Comparison of ENCODE assay signal across 8 mouse cellular contexts in the genomic region with DNA sequence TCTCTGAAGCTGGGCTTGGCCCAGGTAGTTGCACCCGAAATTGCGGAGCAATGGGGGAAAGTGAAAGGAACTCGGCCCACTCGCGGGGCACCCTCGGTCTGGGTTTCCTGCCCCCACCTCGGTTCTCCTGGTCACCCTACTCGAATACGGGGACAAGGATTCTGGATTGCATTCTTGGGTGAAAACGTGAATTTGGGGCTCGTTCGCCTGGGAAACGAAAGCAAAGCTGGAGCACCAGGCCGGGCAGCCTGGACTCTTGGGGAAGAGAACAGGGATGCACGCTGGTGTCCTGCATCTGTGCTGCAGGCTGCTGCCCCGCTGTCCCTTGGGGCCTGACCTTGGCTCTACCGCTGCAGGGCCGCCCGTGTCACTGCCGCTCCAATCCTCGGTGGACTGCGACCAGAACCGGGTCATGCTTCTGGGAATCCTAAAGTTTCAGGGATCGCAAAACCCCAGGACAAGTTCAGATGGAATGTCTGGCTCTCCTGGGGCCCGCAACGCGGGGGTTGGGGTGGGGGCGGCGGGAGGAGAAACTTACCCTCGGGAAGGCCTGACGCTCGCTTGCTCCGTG. TPM values are rescaled to one million over a fixed set of nuclear protein-coding genes. Genes with fewer than 3 reads are reported as not detected.
DNase-seq lines count a peak whose midpoint lies in the region; ATAC-seq lines count a peak whose summit lies in the region.
"Had no signal": no experiment of that assay in that cellular context is flagged by ENCODE, and none has a peak within 500 bp of the region (broad histone marks: within the 10 kb centered on the region; RNA-seq: fewer than 3 reads in every experiment).

No protein-coding gene starts in this region.

- under 1% methylated on average over 33 of the region's 33 CpGs for WGBS in lung, embryonic 15.5 days
- under 1% methylated on average over 33 of the region's 33 CpGs for WGBS in embryonic facial prominence, embryonic 12.5 days

- H3K9ac ChIP-seq in lung, embryonic 15.5 days, result peak overlapping the region; percentile 74
- H3K9ac ChIP-seq in embryonic facial prominence, embryonic 12.5 days, result no peak overlapping the region

- H3K27me3 ChIP-seq in lung, embryonic 15.5 days, result peaks cover 49% of the 10 kb centered on the region; the same call in 1 of the 2 replicates
- peaks cover 99% of the 10 kb centered on the region for H3K27me3 ChIP-seq in embryonic facial prominence, embryonic 12.5 days

- H3K4me1 ChIP-seq in lung, embryonic 15.5 days, result 0 out of 2 replicates have a peak, but pooled peaks cover 2% of the 10 kb centered on the region
- peaks cover 6% of the 10 kb centered on the region; the same call in 1 of the 2 replicates for H3K4me1 ChIP-seq in embryonic facial prominence, embryonic 12.5 days

- peak overlapping the region; percentile 55 for H3K4me3 ChIP-seq in lung, embryonic 15.5 days
- peak overlapping the region; percentile 9; the same call in 1 of the 2 replicates for H3K4me3 ChIP-seq in embryonic facial prominence, embryonic 12.5 days

- peak overlapping the region; percentile 59 for H3K4me2 ChIP-seq in lung, embryonic 15.5 days
- H3K4me2 ChIP-seq in embryonic facial prominence, embryonic 12.5 days (replicated peaks), result peak overlapping the region; percentile 1; the same call in 1 of the 2 replicates

- intact Hi-C loops in heart, postnatal 36 days (cut with DNase I), result no loop called here

- H3K27ac ChIP-seq in lung, embryonic 15.5 days, result peak overlapping the region; percentile 90
- no peak overlapping the region for H3K27ac ChIP-seq in embryonic facial prominence, embryonic 12.5 days

- no peak for ATAC-seq in lung, embryonic 15.5 days (ENCODE audit: borderline replicate concordance, extremely low read depth, low FRiP score, low TSS enrichment)
- ATAC-seq in embryonic facial prominence, embryonic 12.5 days (ENCODE audit: insufficient number of reproducible peaks, insufficient read depth, low FRiP score, low TSS enrichment), result no peak

- H3K9me3 ChIP-seq in lung, embryonic 15.5 days, result no peaks in the 10 kb centered on the region
- H3K9me3 ChIP-seq in embryonic facial prominence, embryonic 12.5 days, result no peaks in the 10 kb centered on the region

- H3K36me3 ChIP-seq in lung, embryonic 15.5 days, result no peaks in the 10 kb centered on the region
- H3K36me3 ChIP-seq in embryonic facial prominence, embryonic 12.5 days, result no peaks in the 10 kb centered on the region

- no peak for DNase-seq in lung, postnatal 14 days
- DNase-seq in heart, postnatal 36 days, result peak; percentile 47 to 56
- peak; percentile 44 for DNase-seq in retina, postnatal 1 day
- no peak for DNase-seq in layer of hippocampus, postnatal 25 days (ENCODE audit: extremely low spot score in 1 of 2, low spot score in 1 of 2)
- DNase-seq in cerebellum, postnatal 36 days, result no peak

RNA-seq across cellular contexts. Expression of a gene that starts 1.2 kb away (rescaled TPM):
- polyA plus RNA-seq in lung, embryonic 15.5 days (2015; fragmentation: Nextera tagmentation; extraction: Ambion mirVana), result 50.1 and 55.7 TPM in 2 replicates
- polyA plus RNA-seq in embryonic facial prominence, embryonic 12.5 days (2016; fragmentation: Nextera tagmentation; extraction: Ambion mirVana), result 1.2 and 2.3 TPM in 2 replicates
- 10 to 100 TPM; 26.5 to 40.1 TPM for total RNA-seq in heart, postnatal 36 days (2021)
- not detected for total RNA-seq in layer of hippocampus, postnatal 25 days (2021)
- total RNA-seq: hematopoietic stem cell, adult 5-6 weeks had no signal

Comparison
In these comparisons a context has a peak if more than half of its experiments do, and no peak if none do; other contexts are left out.
1. DNase-seq: peak in heart, postnatal 36 days (2 of 2) and retina, postnatal 1 day (single experiment); none in lung, postnatal 14 days (single experiment), layer of hippocampus, postnatal 25 days (0 of 2) and cerebellum, postnatal 36 days (0 of 2).
2. RNA of a gene that starts 1.2 kb away (total RNA-seq): 26.5 to 40.1 TPM in heart, postnatal 36 days; not detected in layer of hippocampus, postnatal 25 days; every median in the first group is over 10 times any median in the second.